Mouse (Mus musculus): ENCODE measurements around the gene Clk3.

- TF ChIP-seq CTCF (IDR thresholded peaks at IDR 0.05; ENCODE audit: borderline replicate concordance, insufficient read depth, low read length) (no peak), POLR2A (IDR thresholded peaks at IDR 0.05; ENCODE audit: low read depth, low read length) (no peak)
These were observed 3.8 kb downstream of the Clk3 start for GRCm38 (mm10) chr9:57761563-57762551.

Measured in embryonic fibroblast, embryonic 13.5 days (primary cell).